Mouse (Mus musculus) midbrain, postnatal 0 days (tissue): Measurements from ENCODE around the gene Zfp518a. TPM values are rescaled to one million over a fixed set of nuclear protein-coding genes. Genes with fewer than 3 reads are reported as not detected.

ENCODE experiments used
- ATAC-seq: fragments of 200-750 bp; cut with Nextera tagmentation; 2 replicates; pipeline ENCODE4 v1.8.0; 2017; ENCODE audit warnings: moderate number of reproducible peaks, mild to moderate bottlenecking, moderate TSS enrichment, moderate library complexity; ENCODE audit not compliant: low FRiP score
- DNase-seq: peaks from one replicate; pipeline ENCODE4 v3.0.0-alpha.2; 2015; ENCODE audit warnings: low spot score
- H3K27ac ChIP-seq: fragments of 300-500 bp; sonication (generic); 2 replicates; pipeline ENCODE4 v1.5.1; 2014; ENCODE audit warnings: low read depth, mild to moderate bottlenecking, low read length, mixed read lengths
- H3K27me3 ChIP-seq: fragments of 300-500 bp; sonication (generic); 2 replicates; pipeline ENCODE4 v1.6.1; 2014; ENCODE audit warnings: low read length, control low read depth, mixed read lengths; ENCODE audit not compliant: insufficient read depth
- H3K36me3 ChIP-seq: fragments of 300-500 bp; sonication (generic); 2 replicates; pipeline ENCODE4 v1.6.1; 2014; ENCODE audit warnings: low read length, control low read depth, mixed read lengths; ENCODE audit not compliant: insufficient read depth
- H3K4me1 ChIP-seq: fragments of 300-500 bp; sonication (generic); 2 replicates; pipeline ENCODE4 v1.6.1; 2014; ENCODE audit warnings: mild to moderate bottlenecking, control low read depth, antibody characterized with exemption, low read length, mixed read lengths; ENCODE audit not compliant: insufficient read depth
- H3K4me2 ChIP-seq: fragments of 300-500 bp; sonication (generic); 2 replicates; pipeline ENCODE4 v1.6.1; 2014; ENCODE audit warnings: low read depth, mild to moderate bottlenecking, low read length, mixed read lengths; ENCODE audit not compliant: poor library complexity, severe bottlenecking
- H3K4me3 ChIP-seq: fragments of 300-500 bp; sonication (generic); 2 replicates; pipeline ENCODE4 v1.5.1; 2014; ENCODE audit warnings: low read depth, mild to moderate bottlenecking, low read length, moderate library complexity
- H3K9ac ChIP-seq: fragments of 300-500 bp; sonication (generic); replicated peaks from 2 replicates; pipeline ENCODE4 v1.6.1; 2014; ENCODE audit warnings: mild to moderate bottlenecking, low read length, moderate library complexity, mixed read lengths; ENCODE audit not compliant: poor library complexity, severe bottlenecking
- H3K9me3 ChIP-seq: fragments of 300-500 bp; sonication (generic); 2 replicates; pipeline ENCODE4 v1.6.1; 2016; ENCODE audit warnings: low read length, control low read depth
- CTCF ChIP-seq: IDR thresholded peaks from 2 replicates; pipeline ENCODE4 v1.5.1; 2016; ENCODE audit warnings: antibody characterized with exemption, mild to moderate bottlenecking
- WGBS: fragments of 180-500 bp; shearing (Covaris S2); extraction: QIAGEN DNeasy Blood & Tissue Kit; methylation state at CpG from one replicate; pipeline ENCODE4 v1.1.7; 2014; 5-methylcytosine and 5-hydroxymethylcytosine counted together
- polyA plus RNA-seq: library from polyadenylated mRNA; unstranded; fragments of >200 nt; fragmentation: Nextera tagmentation; extraction: Ambion mirVana; gene quantifications from 2 replicates; pipeline ENCODE4 v1.2.1, GENCODE M21; 2015
- total RNA-seq: library from RNA; depleted of rRNA; stranded (reverse); fragments of >200 nt; gene quantifications from 2 replicates; pipeline ENCODE4 v1.2.3, GENCODE M21; 2014

Gene Zfp518a
- total and polyA plus RNA-seq, 2 experiments from 2014 or later: 2.4 to 11.2 TPM

DNA sequence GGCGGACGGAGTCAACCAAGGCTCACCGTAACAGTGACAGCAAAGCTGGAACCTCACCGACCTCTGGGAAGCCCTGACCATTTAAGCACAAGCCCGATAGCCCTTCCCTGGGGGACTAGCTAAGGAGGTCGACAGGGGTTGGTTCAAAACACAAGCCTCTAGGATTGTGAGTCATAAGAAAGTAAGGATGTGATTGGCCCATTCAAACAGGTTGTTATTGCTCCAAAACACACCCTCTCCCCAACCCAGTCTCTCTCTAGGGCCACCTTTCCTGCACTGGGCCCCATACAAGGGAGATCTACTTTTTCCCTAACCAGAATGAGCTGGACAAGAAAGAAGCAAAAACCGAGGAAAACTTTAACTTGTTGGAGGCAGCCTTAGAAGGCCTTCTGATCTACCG lies 40.9 kb downstream of the Zfp518a start:
- WGBS: 44% methylated on average over 8 of the region's 8 CpGs
- Histone ChIP-seq H3K4me1 (no peaks in the 10 kb centered on the region), H3K4me3 (no peak overlapping the region), H3K4me2 (no peak overlapping the region), H3K27me3 (no peaks in the 10 kb centered on the region), H3K27ac (no peak overlapping the region), H3K9me3 (no peaks in the 10 kb centered on the region), H3K36me3 (no peaks in the 10 kb centered on the region), H3K9ac (no peak overlapping the region)
- no peak for TF ChIP-seq CTCF
- ATAC-seq (no peak), DNase-seq (no peak)

DNA sequence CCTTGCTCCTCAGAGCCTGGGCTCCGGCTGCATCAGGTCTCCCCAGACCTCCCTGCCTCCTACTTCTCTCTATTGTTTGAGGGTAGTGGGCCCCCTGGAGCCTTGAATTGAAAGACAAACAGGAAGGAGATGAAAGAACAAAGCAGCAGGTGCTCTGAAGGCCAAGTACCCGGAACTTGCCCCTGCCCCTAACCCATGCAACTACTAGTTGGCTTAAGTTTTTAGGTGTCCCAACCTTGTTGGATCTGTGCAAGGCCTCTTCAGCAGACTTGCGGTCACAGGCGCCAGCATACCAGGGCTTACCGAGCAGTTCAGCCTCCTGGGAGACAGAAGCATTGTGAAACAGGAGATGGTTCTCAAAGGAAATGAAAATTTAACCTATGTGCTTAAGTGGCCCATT lies 41.5 kb downstream of the Zfp518a start:
- Histone ChIP-seq H3K4me2 (no peak overlapping the region), H3K9me3 (no peaks in the 10 kb centered on the region), H3K4me3 (no peak overlapping the region), H3K36me3 (no peaks in the 10 kb centered on the region), H3K27me3 (no peaks in the 10 kb centered on the region), H3K27ac (no peak overlapping the region), H3K4me1 (no peaks in the 10 kb centered on the region), H3K9ac (no peak overlapping the region)
- DNase-seq: no peak
- TF ChIP-seq CTCF: no peak
- WGBS: 27% methylated on average over 5 of the region's 5 CpGs
- ATAC-seq: no peak

DNA sequence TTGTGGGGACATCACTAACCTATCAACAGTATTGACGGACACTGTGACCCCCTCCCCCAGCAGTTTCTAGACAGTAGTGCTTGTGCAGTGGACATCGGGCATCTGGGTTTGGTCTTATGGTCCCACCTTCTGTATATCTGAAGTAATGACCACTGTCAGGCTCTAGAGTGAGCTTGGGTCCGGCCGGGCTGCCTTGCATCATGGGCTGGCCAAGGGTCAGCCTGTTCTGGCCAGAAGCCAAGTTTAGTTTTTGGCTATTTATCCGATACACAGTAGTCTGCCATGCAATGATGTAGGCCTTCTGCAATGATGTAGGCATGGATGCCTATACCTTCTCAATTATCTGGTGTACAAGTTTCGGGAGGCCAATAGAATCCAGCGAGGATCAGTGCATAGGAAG lies 49.0 kb downstream of the Zfp518a start:
- Histone ChIP-seq H3K4me2 (no peak overlapping the region), H3K27ac (no peak overlapping the region), H3K4me3 (no peak overlapping the region), H3K27me3 (no peaks in the 10 kb centered on the region), H3K4me1 (no peaks in the 10 kb centered on the region), H3K9me3 (no peaks in the 10 kb centered on the region), H3K36me3 (no peaks in the 10 kb centered on the region; the same call in 1 of the 2 replicates), H3K9ac (no peak overlapping the region)
- TF ChIP-seq CTCF: no peak
- no peak for DNase-seq
- WGBS: 85% methylated on average over 7 of the region's 7 CpGs
- no peak for ATAC-seq

- Histone ChIP-seq H3K4me3 (no peak overlapping the region), H3K9me3 (no peaks in the 10 kb centered on the region), H3K27ac (no peak overlapping the region), H3K27me3 (no peaks in the 10 kb centered on the region), H3K9ac (no peak overlapping the region), H3K4me2 (no peak overlapping the region), H3K36me3 (no peaks in the 10 kb centered on the region; the same call in 1 of the 2 replicates), H3K4me1 (no peaks in the 10 kb centered on the region)
- ATAC-seq (no peak), DNase-seq (no peak)
- 85% methylated on average over 4 of the region's 4 CpGs for WGBS
- TF ChIP-seq CTCF: no peak
Observed at GRCm38 (mm10) chr19:40946937-40947577, 52.6 kb downstream of the Zfp518a start.

- H3K4me1 ChIP-seq: no peaks in the 10 kb centered on the region
- no peak for TF ChIP-seq CTCF
- no peaks in the 10 kb centered on the region for H3K9me3 ChIP-seq
- DNase-seq: no peak
- no peaks in the 10 kb centered on the region for H3K36me3 ChIP-seq
- no peaks in the 10 kb centered on the region for H3K27me3 ChIP-seq
- no peak overlapping the region for H3K4me3 ChIP-seq
- H3K27ac ChIP-seq: no peak overlapping the region
- H3K4me2 ChIP-seq: no peak overlapping the region
- WGBS: 17% methylated on average over 1 of the region's 1 CpGs
- H3K9ac ChIP-seq: no peak overlapping the region
- no peak for ATAC-seq
Observed at GRCm38 (mm10) chr19:40958981-40959380, 64.5 kb downstream of the Zfp518a start.

GRCm38 (mm10) chr19:40962988-40963387 lies 68.5 kb downstream of the Zfp518a start:
- DNase-seq: peak; percentile 15
- Histone ChIP-seq H3K27ac (no peak overlapping the region), H3K4me1 (no peaks in the 10 kb centered on the region), H3K4me2 (no peak overlapping the region), H3K9me3 (no peaks in the 10 kb centered on the region), H3K4me3 (no peak overlapping the region), H3K27me3 (no peaks in the 10 kb centered on the region), H3K36me3 (no peaks in the 10 kb centered on the region), H3K9ac (no peak overlapping the region)
- no peak for ATAC-seq
- WGBS: 48% methylated on average over 12 of the region's 12 CpGs
- peak; percentile 65 for TF ChIP-seq CTCF
